Mouse (Mus musculus) limb, embryonic 13.5 days (tissue): ENCODE measurements around the gene Coro1c. TPM values are rescaled to one million over a fixed set of nuclear protein-coding genes. Genes with fewer than 3 reads are reported as not detected.
"Not testable (repeated sequence)": the region's sequence is repeated elsewhere in the genome, so short reads cannot be mapped to it uniquely, and the experiment has no call there.

Source experiments
- ATAC-seq: fragments of 200-750 bp; cut with Nextera tagmentation; 2 replicates; pipeline ENCODE4 v1.8.0; 2017; ENCODE audit warnings: low read depth, moderate number of reproducible peaks, moderate TSS enrichment; ENCODE audit not compliant: low FRiP score
- H3K27ac ChIP-seq: fragments of 300-500 bp; sonication (generic); 2 replicates; pipeline ENCODE4 v1.5.1; 2015; ENCODE audit warnings: inconsistent platforms, mild to moderate bottlenecking, moderate library complexity
- H3K27me3 ChIP-seq: fragments of 300-500 bp; sonication (generic); 2 replicates; pipeline ENCODE4 v1.6.1; 2015; ENCODE audit warnings: mild to moderate bottlenecking, inconsistent platforms
- H3K36me3 ChIP-seq: fragments of 300-500 bp; sonication (generic); 2 replicates; pipeline ENCODE4 v1.6.1; 2015; ENCODE audit warnings: inconsistent platforms, mild to moderate bottlenecking, moderate library complexity
- H3K4me1 ChIP-seq: fragments of 300-500 bp; sonication (generic); 2 replicates; pipeline ENCODE4 v1.6.1; 2015; ENCODE audit warnings: inconsistent platforms
- H3K4me2 ChIP-seq: fragments of 300-500 bp; sonication (generic); replicated peaks from 2 replicates; pipeline ENCODE4 v1.6.1; 2015; ENCODE audit warnings: inconsistent platforms, mild to moderate bottlenecking, moderate library complexity
- H3K4me3 ChIP-seq: fragments of 300-500 bp; sonication (generic); 2 replicates; pipeline ENCODE4 v1.5.1; 2015; ENCODE audit warnings: moderate library complexity, mild to moderate bottlenecking, inconsistent platforms
- H3K9ac ChIP-seq: fragments of 300-500 bp; sonication (generic); 2 replicates; pipeline ENCODE4 v1.6.1; 2015; ENCODE audit warnings: mild to moderate bottlenecking, inconsistent platforms
- H3K9me3 ChIP-seq: fragments of 300-500 bp; sonication (generic); 2 replicates; pipeline ENCODE4 v1.6.1; 2016; ENCODE audit warnings: inconsistent platforms
- WGBS: fragments of 180-500 bp; shearing (Covaris S2); methylation state at CpG from one replicate; pipeline ENCODE4 v1.1.7; 2015; 5-methylcytosine and 5-hydroxymethylcytosine counted together
- polyA plus RNA-seq: library from polyadenylated mRNA; unstranded; fragments of >200 nt; fragmentation: Nextera tagmentation; extraction: Ambion mirVana; gene quantifications from 2 replicates; pipeline ENCODE4 v1.2.1, GENCODE M21; 2015

Coro1c gene
- polyA plus RNA-seq, 1 experiment from 2014 or later = 90.2 TPM

- ATAC-seq = no peak
- no peak overlapping the region for H3K27ac ChIP-seq
- no peak overlapping the region for H3K9ac ChIP-seq
- no peak overlapping the region for H3K4me3 ChIP-seq
- H3K27me3 ChIP-seq = no peaks in the 10 kb centered on the region
- 35% methylated on average over 27 of the region's 27 CpGs for WGBS
- no peaks in the 10 kb centered on the region for H3K36me3 ChIP-seq
- H3K4me2 ChIP-seq = no peak overlapping the region
- H3K4me1 ChIP-seq = peaks cover 10% of the 10 kb centered on the region; the same call in 1 of the 2 replicates
- peaks cover 9% of the 10 kb centered on the region; the same call in 1 of the 2 replicates for H3K9me3 ChIP-seq
Observed at GRCm38 (mm10) chr5:113814111-113815040, 94.2 kb downstream of the Coro1c start.

DNA sequence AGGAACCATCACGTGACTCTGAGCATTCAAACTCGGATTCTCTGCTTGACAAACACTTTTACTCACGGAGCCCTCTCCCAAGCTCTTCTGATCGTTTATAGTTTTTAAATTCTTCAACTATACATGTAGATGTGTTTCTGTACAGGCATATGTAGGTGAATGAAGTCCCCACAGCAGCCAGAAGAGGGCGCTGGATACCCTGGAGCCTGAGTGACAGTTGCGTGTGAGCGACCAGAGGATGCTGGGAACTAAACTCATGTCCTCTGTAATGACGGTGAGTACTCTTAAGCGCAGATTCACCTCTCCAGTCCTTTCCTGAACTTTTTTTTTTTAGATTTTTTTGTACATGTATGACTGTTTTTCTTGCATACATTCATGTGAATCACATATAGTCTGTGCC lies 95.0 kb downstream of the Coro1c start:
- H3K4me2 ChIP-seq = no peak overlapping the region
- no peak overlapping the region for H3K9ac ChIP-seq
- no peak for ATAC-seq
- no peak overlapping the region for H3K4me3 ChIP-seq
- WGBS = 24% methylated on average over 9 of the region's 9 CpGs
- H3K4me1 ChIP-seq = peaks cover 15% of the 10 kb centered on the region
- peaks cover 9% of the 10 kb centered on the region; the same call in 1 of the 2 replicates for H3K9me3 ChIP-seq
- no peak overlapping the region for H3K27ac ChIP-seq
- no peaks in the 10 kb centered on the region for H3K27me3 ChIP-seq
- H3K36me3 ChIP-seq = no peaks in the 10 kb centered on the region

DNA sequence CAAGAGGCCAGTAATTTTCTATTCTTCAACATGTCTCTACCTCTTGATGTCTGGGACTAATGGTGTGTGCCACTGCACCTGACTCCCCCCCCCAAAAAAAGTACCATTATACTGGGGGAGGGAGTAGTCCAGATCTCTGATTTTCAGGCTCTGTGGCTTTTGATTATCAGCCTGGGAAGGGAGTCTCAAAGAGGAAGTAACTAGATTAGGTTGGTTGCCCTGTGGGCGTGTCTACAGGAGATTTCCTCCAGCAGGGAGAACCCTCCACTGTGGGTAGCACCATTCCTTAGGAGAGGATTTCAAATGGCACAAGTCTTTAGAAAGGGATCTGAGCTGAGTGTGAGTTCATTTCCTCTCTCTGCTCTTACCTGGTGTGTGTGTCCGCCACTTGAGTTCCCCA lies 95.9 kb downstream of the Coro1c start:
- H3K27ac ChIP-seq = no peak overlapping the region
- no peaks in the 10 kb centered on the region for H3K36me3 ChIP-seq
- no peak overlapping the region for H3K4me2 ChIP-seq
- WGBS = 92% methylated on average over 2 of the region's 2 CpGs
- H3K9me3 ChIP-seq = peaks cover 9% of the 10 kb centered on the region; the same call in 1 of the 2 replicates
- no peaks in the 10 kb centered on the region for H3K27me3 ChIP-seq
- peaks cover 25% of the 10 kb centered on the region for H3K4me1 ChIP-seq
- H3K4me3 ChIP-seq = no peak overlapping the region
- no peak overlapping the region for H3K9ac ChIP-seq
- ATAC-seq = no peak

DNA sequence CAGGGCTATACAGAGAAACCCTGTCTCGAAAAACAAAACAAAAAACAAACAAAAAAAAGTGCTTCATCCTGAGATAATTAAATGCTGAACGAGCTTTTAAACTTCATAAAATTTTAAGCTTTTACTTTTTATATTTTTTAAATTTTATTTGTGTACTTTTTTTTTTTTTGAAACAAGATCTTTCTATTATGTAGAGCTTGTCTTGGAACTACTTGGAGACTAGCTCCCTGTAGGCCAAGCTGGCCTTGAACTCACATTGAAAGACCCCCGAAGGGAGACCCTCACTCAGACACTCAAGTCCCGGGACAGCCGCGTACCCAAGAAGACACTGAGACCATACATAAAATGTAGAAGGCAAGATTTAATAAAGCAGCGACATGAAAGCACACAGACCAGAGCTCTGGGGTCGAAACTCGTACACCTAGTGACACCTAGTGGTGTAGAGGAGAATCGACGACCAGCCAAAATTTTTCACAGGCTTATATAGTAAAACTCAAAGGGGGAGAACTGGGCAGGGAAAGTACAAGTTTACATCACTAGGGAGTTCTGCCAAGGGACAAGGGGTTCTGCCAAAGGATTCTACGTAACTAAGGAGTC lies 96.6 kb downstream of the Coro1c start:
- H3K4me2 ChIP-seq, H3K9me3 ChIP-seq, H3K27ac ChIP-seq, H3K27me3 ChIP-seq, H3K4me3 ChIP-seq, ATAC-seq, H3K9ac ChIP-seq, H3K36me3 ChIP-seq: not testable (repeated sequence)
- WGBS = 17% methylated on average over 11 of the region's 12 CpGs
- peaks cover 31% of the 10 kb centered on the region for H3K4me1 ChIP-seq

DNA sequence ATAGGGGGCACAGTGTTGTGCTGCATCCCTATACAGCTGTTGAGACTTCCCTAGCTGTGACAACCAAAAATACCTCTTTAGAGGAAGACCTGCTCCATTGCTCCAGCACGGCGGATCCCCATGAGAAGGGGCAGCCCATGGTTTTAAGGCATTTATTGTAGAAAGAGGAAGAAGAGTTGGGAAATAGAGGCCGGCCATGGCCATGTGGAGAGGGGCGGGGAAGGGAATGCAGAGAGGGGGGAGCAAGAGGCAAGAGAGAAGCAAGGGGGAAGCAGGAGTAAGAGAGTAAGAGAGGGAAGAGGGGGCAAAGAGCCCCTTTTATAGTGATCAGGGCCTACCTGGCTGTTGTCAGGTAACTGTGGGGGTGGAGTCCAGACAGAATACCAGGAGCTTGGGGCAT lies 98.4 kb downstream of the Coro1c start:
- H3K4me2 ChIP-seq = no peak overlapping the region

GRCm38 (mm10) chr5:113808177-113808576 lies 100.4 kb downstream of the Coro1c start:
- Histone ChIP-seq H3K4me1 (peaks cover 54% of the 10 kb centered on the region), H3K4me2 (peak overlapping the region; percentile 39), H3K4me3 (no peak overlapping the region), H3K27ac (peak overlapping the region; percentile 58; the same call in 1 of the 2 replicates), H3K36me3 (no peaks in the 10 kb centered on the region), H3K9me3 (peaks cover 9% of the 10 kb centered on the region; the same call in 1 of the 2 replicates), H3K27me3 (no peaks in the 10 kb centered on the region), H3K9ac (peak overlapping the region; percentile 21)
- 23% methylated on average over 2 of the region's 2 CpGs for WGBS
- peak; percentile 42 for ATAC-seq

More for the DNA sequence above, 98.4 kb downstream of the Coro1c start:
- Histone ChIP-seq H3K9me3 (peaks cover 9% of the 10 kb centered on the region; the same call in 1 of the 2 replicates), H3K27me3 (no peaks in the 10 kb centered on the region), H3K4me1 (peaks cover 36% of the 10 kb centered on the region), H3K4me3 (no peak overlapping the region), H3K9ac (no peak overlapping the region), H3K27ac (no peak overlapping the region), H3K36me3 (no peaks in the 10 kb centered on the region)
- ATAC-seq = no peak
- WGBS = 91% methylated on average over 4 of the region's 4 CpGs

DNA sequence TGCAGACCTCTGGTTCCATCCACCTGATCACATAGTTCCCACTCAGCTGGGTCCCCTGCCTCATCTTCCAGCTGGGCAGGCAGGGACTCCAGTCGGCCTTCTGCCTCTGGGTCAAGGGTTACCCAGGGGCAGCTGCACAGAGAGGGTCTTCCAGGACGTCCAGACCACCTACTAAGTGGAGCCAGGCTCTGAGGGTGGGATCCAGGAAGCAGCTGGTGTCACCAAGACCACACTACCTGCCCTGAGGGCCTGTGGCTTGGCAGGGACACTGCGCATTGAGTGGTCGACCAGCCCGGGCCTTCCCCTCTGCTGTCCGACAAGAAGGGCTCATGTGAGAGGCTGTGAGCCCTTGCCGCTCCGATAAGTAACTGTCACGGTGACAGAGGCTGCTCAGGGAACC lies 100.8 kb downstream of the Coro1c start:
- 27% methylated on average over 9 of the region's 9 CpGs for WGBS
- Histone ChIP-seq H3K4me1 (peaks cover 54% of the 10 kb centered on the region), H3K27ac (peak overlapping the region; percentile 58; the same call in 1 of the 2 replicates), H3K9ac (peak overlapping the region; percentile 21), H3K36me3 (no peaks in the 10 kb centered on the region), H3K9me3 (peaks cover 9% of the 10 kb centered on the region; the same call in 1 of the 2 replicates), H3K4me3 (no peak overlapping the region), H3K4me2 (peak overlapping the region; percentile 39), H3K27me3 (no peaks in the 10 kb centered on the region)
- no peak for ATAC-seq

GRCm38 (mm10) chr5:113806414-113806813 lies 102.1 kb downstream of the Coro1c start:
- Histone ChIP-seq H3K4me2 (0 out of 2 replicates have a peak overlapping the region, but pooled peaks have one; percentile 19), H3K4me1 (peaks cover 54% of the 10 kb centered on the region), H3K27me3 (no peaks in the 10 kb centered on the region), H3K4me3 (no peak overlapping the region), H3K9ac (no peak overlapping the region), H3K36me3 (no peaks in the 10 kb centered on the region), H3K27ac (peak overlapping the region; percentile 58; the same call in 1 of the 2 replicates), H3K9me3 (peaks cover 7% of the 10 kb centered on the region; the same call in 1 of the 2 replicates)
- 4% methylated on average over 10 of the region's 10 CpGs for WGBS
- ATAC-seq = 0 out of 2 replicates have a peak, but pooled peaks have one; percentile 13

GRCm38 (mm10) chr5:113805301-113805700 lies 103.3 kb downstream of the Coro1c start:
- Histone ChIP-seq H3K9ac (no peak overlapping the region), H3K4me2 (no peak overlapping the region), H3K27me3 (no peaks in the 10 kb centered on the region), H3K36me3 (no peaks in the 10 kb centered on the region), H3K4me3 (no peak overlapping the region), H3K4me1 (peaks cover 63% of the 10 kb centered on the region), H3K27ac (no peak overlapping the region), H3K9me3 (no peaks in the 10 kb centered on the region)
- 75% methylated on average over 9 of the region's 9 CpGs for WGBS
- ATAC-seq = no peak

DNA sequence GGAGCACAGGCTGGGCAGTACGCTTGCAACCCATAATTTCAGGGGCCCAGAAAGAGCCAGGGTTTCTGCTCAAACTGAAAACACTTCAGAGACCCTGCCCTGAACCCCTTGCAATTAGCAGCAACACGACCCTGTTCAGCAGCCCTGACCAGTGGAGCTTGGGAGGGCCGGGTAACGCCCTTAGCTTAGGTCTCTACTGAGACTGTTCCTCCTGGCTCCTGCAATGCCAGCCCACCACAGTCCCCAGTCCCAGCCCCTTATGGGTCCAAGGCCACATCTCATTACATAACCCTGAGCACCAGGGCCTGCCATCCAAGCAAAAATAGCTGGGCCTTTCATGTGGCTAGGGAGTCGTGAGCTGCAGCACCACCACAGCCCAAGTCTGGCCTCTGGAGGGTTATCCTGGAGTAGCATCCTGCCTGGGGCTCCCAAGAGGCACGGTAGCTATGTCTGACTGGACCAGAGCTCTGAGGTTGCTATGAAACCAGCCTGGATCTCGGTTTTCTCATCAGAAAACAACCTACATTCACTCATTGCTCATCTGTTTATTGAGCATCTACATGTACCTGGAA lies 104.1 kb downstream of the Coro1c start:
- Histone ChIP-seq H3K4me2 (no peak overlapping the region), H3K9me3 (no peaks in the 10 kb centered on the region), H3K4me3 (no peak overlapping the region), H3K4me1 (peaks cover 64% of the 10 kb centered on the region), H3K36me3 (no peaks in the 10 kb centered on the region), H3K27me3 (no peaks in the 10 kb centered on the region), H3K27ac (no peak overlapping the region; the same call in 1 of the 2 replicates), H3K9ac (no peak overlapping the region)
- ATAC-seq = no peak
- 38% methylated on average over 7 of the region's 7 CpGs for WGBS

- peak within 1 kb of the TSS; percentile 77 for H3K9ac ChIP-seq
- peaks cover 71% of the 10 kb centered on the region for H3K4me1 ChIP-seq
- H3K9me3 ChIP-seq = no peaks in the 10 kb centered on the region
- WGBS = under 1% methylated on average over 11 of the region's 11 CpGs
- H3K27me3 ChIP-seq = no peaks in the 10 kb centered on the region
- peak within 1 kb of the TSS; percentile 72 for H3K4me3 ChIP-seq
- peak; percentile 89 for ATAC-seq
- H3K27ac ChIP-seq = peak within 1 kb of the TSS; percentile 98
- H3K36me3 ChIP-seq = peaks cover 9% of the 10 kb centered on the region
- H3K4me2 ChIP-seq = peak within 1 kb of the TSS; percentile 92
Observed at GRCm38 (mm10) chr5:113800280-113800679, 108.3 kb downstream of the Coro1c start, which contains the start of gene Tmem119. TSS of gene Tmem119 (minus strand) at chr5:113800516.

GRCm38 (mm10) chr5:113799691-113800090 lies 108.9 kb downstream of the Coro1c start:
- ATAC-seq = no peak
- Histone ChIP-seq H3K27ac (peak overlapping the region; percentile 98), H3K4me2 (peak overlapping the region; percentile 92), H3K9me3 (no peaks in the 10 kb centered on the region), H3K4me1 (peaks cover 71% of the 10 kb centered on the region), H3K9ac (peak overlapping the region; percentile 77), H3K27me3 (no peaks in the 10 kb centered on the region), H3K36me3 (peaks cover 15% of the 10 kb centered on the region), H3K4me3 (peak overlapping the region; percentile 72)
- WGBS = 8% methylated on average over 5 of the region's 5 CpGs
